Mouse (Mus musculus): ENCODE data around the gene Atf7ip2.
"Not testable (repeated sequence)": the region's sequence is repeated elsewhere in the genome, so short reads cannot be mapped to it uniquely, and the experiment has no call there.

DNA sequence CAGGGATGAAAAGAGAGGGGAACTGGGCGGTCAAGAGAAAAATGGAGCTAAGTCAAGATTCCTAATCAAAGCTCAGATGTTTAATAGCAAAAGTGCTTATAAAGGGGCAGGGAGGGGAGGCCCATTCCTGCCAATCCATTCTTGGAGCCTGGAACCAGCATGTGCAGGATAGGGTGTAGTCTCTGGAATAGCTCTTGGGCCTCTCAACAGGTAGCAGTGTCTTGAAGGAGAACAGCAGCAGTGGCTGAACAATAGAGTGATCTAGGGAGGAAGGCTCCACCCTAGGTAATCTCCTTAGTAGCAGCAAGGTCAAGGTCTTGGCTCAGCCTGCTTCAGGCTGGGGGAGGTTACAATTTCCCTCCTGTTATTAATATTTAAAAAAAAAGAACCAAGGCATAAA is 23.9 kb downstream of the Atf7ip2 start:
- TF ChIP-seq GATA1 (IDR thresholded peaks at IDR 0.05; ENCODE audit: borderline replicate concordance, low read length); FLI1 (IDR thresholded peaks at IDR 0.05; ENCODE audit: low read length): not testable (repeated sequence)

All from megakaryocyte, embryonic 14.5 days (primary cell).